Mouse (Mus musculus): ENCODE data around the gene Ifnar2. TPM values are rescaled to one million over a fixed set of nuclear protein-coding genes. Genes with fewer than 3 reads are reported as not detected.
"Not testable (repeated sequence)": the region's sequence is repeated elsewhere in the genome, so short reads cannot be mapped to it uniquely, and the experiment has no call there.

The Ifnar2 gene
- polyA plus RNA-seq, 1 experiment from 2014 or later: 35.4 TPM

DNA sequence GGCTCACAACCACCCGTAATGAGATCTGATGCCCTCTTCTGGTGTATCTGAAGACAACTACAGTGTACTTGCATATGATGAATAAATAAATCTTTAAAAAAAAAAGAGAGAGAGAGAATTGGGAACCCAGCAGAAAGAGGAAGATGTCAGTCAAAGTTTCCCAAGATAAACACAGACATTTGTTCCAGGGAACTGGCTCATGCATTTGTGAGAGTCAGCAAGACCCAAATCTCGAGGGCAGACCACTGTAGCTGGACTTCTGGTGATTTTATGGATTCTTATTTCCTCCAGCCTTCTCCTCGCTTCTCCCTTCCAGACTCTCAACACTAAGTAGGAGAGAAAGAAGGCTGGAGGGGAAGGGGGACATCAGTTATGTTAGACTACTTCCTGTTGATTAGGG is 65.5 kb downstream of the Ifnar2 start:
- ATAC-seq: no peak
- H3K4me2 ChIP-seq (ENCODE audit: low read length): no peak overlapping the region
- WGBS: 76% methylated on average over 3 of the region's 3 CpGs
- H3K36me3 ChIP-seq (ENCODE audit: control insufficient read depth, insufficient read depth, low read length): no peaks in the 10 kb centered on the region
- H3K4me3 ChIP-seq (ENCODE audit: low read depth, low read length): no peak overlapping the region
- no peaks in the 10 kb centered on the region for H3K9me3 ChIP-seq (replicated peaks; ENCODE audit: control insufficient read depth, low read length, poor library complexity, severe bottlenecking)
- H3K27me3 ChIP-seq (ENCODE audit: control insufficient read depth, insufficient read depth, low read depth, low read length): no peaks in the 10 kb centered on the region
- H3K4me1 ChIP-seq (ENCODE audit: control insufficient read depth, insufficient read depth, low read length): no peaks in the 10 kb centered on the region
- H3K9ac ChIP-seq (ENCODE audit: low read depth, low read length): no peak overlapping the region
- H3K27ac ChIP-seq (ENCODE audit: low read length): no peak overlapping the region

DNA sequence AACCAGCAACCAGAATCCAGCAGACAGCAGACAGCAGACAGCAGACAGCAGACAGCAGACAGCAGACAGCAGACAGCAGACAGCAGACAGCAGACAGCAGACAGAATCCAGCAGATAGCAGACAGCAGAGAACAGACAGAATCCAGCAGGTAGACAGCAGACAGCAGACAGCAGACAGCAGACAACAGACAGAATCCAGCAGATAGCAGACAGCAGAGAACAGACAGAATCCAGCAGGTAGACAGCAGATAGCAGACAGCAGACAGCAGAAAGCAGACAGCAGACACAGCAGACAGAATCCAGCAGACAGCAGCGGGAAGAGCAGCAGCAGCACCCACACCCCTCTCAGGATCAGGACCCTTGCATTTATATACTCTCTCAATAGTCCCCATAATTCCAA is 66.0 kb downstream of the Ifnar2 start:
- not testable (repeated sequence) for H3K36me3 ChIP-seq (ENCODE audit: control insufficient read depth, insufficient read depth, low read length); ATAC-seq; H3K4me3 ChIP-seq (ENCODE audit: low read depth, low read length); H3K9ac ChIP-seq (ENCODE audit: low read depth, low read length); H3K9me3 ChIP-seq (replicated peaks; ENCODE audit: control insufficient read depth, low read length, poor library complexity, severe bottlenecking); H3K27me3 ChIP-seq (ENCODE audit: control insufficient read depth, insufficient read depth, low read depth, low read length); H3K4me2 ChIP-seq (ENCODE audit: low read length); H3K4me1 ChIP-seq (ENCODE audit: control insufficient read depth, insufficient read depth, low read length); H3K27ac ChIP-seq (ENCODE audit: low read length)
- 86% methylated on average over 1 of the region's 1 CpGs for WGBS

DNA sequence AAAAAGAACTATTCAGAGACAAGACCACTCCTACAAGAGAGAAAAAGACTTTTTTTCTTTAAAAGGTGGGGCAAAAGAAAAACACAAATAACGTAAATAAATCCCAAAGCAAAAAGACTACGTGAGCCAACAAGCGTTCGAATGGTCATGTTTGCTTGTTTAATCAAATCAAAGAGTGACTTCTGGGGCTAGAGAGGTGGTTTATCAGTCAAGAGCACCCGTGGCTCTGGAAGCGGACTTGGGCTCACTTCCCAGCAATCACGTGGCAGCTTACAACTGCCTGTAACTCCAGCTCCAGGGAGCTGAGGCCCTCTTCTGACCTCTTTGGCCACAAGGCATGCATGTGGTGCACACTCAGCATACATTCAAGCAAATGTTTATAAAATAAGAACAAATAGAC is 68.8 kb downstream of the Ifnar2 start:
- no peak overlapping the region for H3K4me2 ChIP-seq (ENCODE audit: low read length)
- no peaks in the 10 kb centered on the region for H3K36me3 ChIP-seq (ENCODE audit: control insufficient read depth, insufficient read depth, low read length)
- ATAC-seq: no peak
- no peaks in the 10 kb centered on the region for H3K4me1 ChIP-seq (ENCODE audit: control insufficient read depth, insufficient read depth, low read length)
- no peak overlapping the region for H3K4me3 ChIP-seq (ENCODE audit: low read depth, low read length)
- no peaks in the 10 kb centered on the region for H3K27me3 ChIP-seq (ENCODE audit: control insufficient read depth, insufficient read depth, low read depth, low read length)
- WGBS: 57% methylated on average over 7 of the region's 7 CpGs
- H3K9me3 ChIP-seq (replicated peaks; ENCODE audit: control insufficient read depth, low read length, poor library complexity, severe bottlenecking): no peaks in the 10 kb centered on the region
- no peak overlapping the region for H3K9ac ChIP-seq (ENCODE audit: low read depth, low read length)
- no peak overlapping the region for H3K27ac ChIP-seq (ENCODE audit: low read length)

DNA sequence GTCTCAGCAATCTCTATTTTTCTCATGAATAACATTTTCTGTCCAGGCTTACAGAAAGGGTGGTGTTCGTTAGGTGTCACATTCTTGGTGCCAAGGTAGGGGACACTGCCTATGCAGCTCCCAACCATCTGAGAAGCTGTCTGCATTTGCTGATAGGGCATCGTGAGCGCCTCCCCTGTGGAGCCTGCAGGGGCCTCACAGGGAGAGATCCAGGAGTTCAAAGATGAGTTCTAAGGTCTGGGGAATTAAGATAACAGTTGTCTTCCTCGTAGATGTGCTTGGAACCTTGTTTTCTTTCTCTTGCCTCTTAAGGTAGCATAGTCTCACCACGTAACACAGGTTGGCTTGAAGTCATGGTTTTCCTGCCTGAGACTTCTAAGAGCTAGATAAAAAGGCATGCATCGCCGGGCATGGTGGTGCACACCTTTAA is 69.2 kb downstream of the Ifnar2 start:
- Histone ChIP-seq H3K4me1 (ENCODE audit: control insufficient read depth, insufficient read depth, low read length) (no peaks in the 10 kb centered on the region), H3K36me3 (ENCODE audit: control insufficient read depth, insufficient read depth, low read length) (no peaks in the 10 kb centered on the region), H3K9me3 (replicated peaks; ENCODE audit: control insufficient read depth, low read length, poor library complexity, severe bottlenecking) (no peaks in the 10 kb centered on the region), H3K9ac (ENCODE audit: low read depth, low read length) (no peak overlapping the region), H3K4me3 (ENCODE audit: low read depth, low read length) (no peak overlapping the region), H3K27me3 (ENCODE audit: control insufficient read depth, insufficient read depth, low read depth, low read length) (no peaks in the 10 kb centered on the region), H3K4me2 (ENCODE audit: low read length) (no peak overlapping the region), H3K27ac (ENCODE audit: low read length) (no peak overlapping the region)
- no peak for ATAC-seq
- WGBS: 85% methylated on average over 7 of the region's 7 CpGs

DNA sequence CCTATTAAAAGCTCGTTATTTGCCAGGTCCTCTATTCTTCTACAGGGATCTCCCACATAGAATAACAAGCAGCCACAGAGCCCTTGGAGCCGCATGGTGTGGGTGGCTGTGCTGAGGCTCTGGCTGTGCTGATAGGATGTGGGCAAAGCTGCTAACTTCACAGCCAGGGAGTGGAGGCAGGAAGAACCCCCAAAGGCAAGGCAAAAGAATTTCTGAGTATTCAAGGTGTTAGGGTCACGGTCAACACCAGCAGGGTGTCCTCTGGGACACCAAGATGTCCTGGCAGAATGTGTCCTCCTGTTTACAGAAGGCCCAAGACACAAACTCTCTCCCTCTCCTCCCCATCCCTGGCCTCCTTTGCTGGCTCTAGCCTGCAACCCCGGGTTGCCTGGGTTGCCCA is 69.9 kb downstream of the Ifnar2 start:
- Histone ChIP-seq H3K4me3 (ENCODE audit: low read depth, low read length) (no peak overlapping the region), H3K27me3 (ENCODE audit: control insufficient read depth, insufficient read depth, low read depth, low read length) (no peaks in the 10 kb centered on the region), H3K9me3 (replicated peaks; ENCODE audit: control insufficient read depth, low read length, poor library complexity, severe bottlenecking) (no peaks in the 10 kb centered on the region), H3K9ac (ENCODE audit: low read depth, low read length) (no peak overlapping the region), H3K36me3 (ENCODE audit: control insufficient read depth, insufficient read depth, low read length) (no peaks in the 10 kb centered on the region), H3K4me1 (ENCODE audit: control insufficient read depth, insufficient read depth, low read length) (no peaks in the 10 kb centered on the region), H3K4me2 (ENCODE audit: low read length) (no peak overlapping the region), H3K27ac (ENCODE audit: low read length) (no peak overlapping the region)
- no peak for ATAC-seq
- 77% methylated on average over 4 of the region's 4 CpGs for WGBS

DNA sequence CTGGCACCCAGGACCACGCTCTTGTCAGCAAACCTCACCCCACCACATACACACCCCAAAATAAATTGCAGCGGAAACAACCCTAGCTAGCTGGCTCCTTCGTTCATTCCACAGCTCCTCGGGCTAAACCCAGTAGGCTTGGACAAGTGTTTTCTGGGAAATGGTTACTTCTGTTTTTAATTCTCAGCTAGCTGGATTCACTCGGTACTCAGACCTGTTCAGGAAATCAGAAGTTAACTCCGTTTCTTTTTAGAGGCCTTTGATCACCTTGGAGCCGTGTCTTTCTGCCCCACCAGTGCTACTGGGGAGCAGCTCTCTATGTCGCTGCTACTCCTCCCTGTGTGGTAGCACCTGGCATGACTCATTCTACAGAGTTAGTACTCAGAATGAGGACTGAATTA is 70.6 kb downstream of the Ifnar2 start:
- H3K27me3 ChIP-seq (ENCODE audit: control insufficient read depth, insufficient read depth, low read depth, low read length): no peaks in the 10 kb centered on the region
- no peak for ATAC-seq
- WGBS: 84% methylated on average over 8 of the region's 8 CpGs
- no peaks in the 10 kb centered on the region for H3K36me3 ChIP-seq (ENCODE audit: control insufficient read depth, insufficient read depth, low read length)
- H3K4me1 ChIP-seq (ENCODE audit: control insufficient read depth, insufficient read depth, low read length): no peaks in the 10 kb centered on the region
- H3K9me3 ChIP-seq (replicated peaks; ENCODE audit: control insufficient read depth, low read length, poor library complexity, severe bottlenecking): no peaks in the 10 kb centered on the region
- H3K9ac ChIP-seq (ENCODE audit: low read depth, low read length): no peak overlapping the region
- H3K4me3 ChIP-seq (ENCODE audit: low read depth, low read length): no peak overlapping the region
- no peak overlapping the region for H3K27ac ChIP-seq (ENCODE audit: low read length)
- no peak overlapping the region for H3K4me2 ChIP-seq (ENCODE audit: low read length)

DNA sequence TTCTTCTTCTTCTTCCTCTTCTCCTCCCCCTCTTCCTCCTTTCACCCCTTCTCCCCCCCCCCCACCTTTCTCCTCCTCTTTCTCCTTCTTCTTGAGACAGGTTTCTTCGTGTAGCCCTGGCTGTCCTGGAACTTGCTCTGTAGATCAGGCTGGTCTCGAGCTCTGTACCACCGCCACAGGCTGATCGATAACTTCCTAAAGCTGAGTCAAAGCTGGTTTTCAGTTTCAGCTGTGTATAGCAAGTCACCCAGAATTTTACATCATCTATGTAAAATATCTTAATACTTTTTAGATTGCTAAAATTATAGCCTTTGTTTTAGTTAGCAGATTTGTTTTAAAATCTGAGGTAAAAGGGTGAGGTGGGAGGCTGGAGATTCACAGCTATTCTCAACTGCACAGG is 72.3 kb downstream of the Ifnar2 start:
- Histone ChIP-seq H3K27me3 (ENCODE audit: control insufficient read depth, insufficient read depth, low read depth, low read length) (no peaks in the 10 kb centered on the region), H3K4me3 (ENCODE audit: low read depth, low read length) (no peak overlapping the region), H3K9ac (ENCODE audit: low read depth, low read length) (no peak overlapping the region), H3K27ac (ENCODE audit: low read length) (no peak overlapping the region), H3K9me3 (replicated peaks; ENCODE audit: control insufficient read depth, low read length, poor library complexity, severe bottlenecking) (no peaks in the 10 kb centered on the region), H3K36me3 (ENCODE audit: control insufficient read depth, insufficient read depth, low read length) (no peaks in the 10 kb centered on the region), H3K4me2 (ENCODE audit: low read length) (no peak overlapping the region), H3K4me1 (ENCODE audit: control insufficient read depth, insufficient read depth, low read length) (no peaks in the 10 kb centered on the region)
- ATAC-seq: no peak
- WGBS: 88% methylated on average over 4 of the region's 4 CpGs

DNA sequence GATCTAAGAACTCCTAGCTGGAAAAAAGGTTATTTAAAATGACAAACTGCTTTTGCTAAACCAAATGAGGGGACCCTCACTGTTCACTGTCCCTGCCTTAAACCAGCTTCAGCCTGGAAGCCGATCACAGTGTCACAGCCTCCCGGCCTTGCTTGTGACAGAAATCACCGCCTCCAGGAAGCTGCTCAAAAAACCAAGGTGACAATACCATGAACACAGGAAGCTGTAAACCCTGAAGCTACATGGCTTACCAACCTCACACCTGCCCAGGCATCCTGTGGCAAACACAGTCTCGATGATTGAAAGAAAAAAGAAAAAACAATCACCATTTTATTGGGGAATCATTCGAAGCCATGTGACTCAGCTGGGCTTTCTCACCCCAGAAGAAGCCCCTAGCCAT is 73.0 kb downstream of the Ifnar2 start:
- ATAC-seq: no peak
- Histone ChIP-seq H3K4me2 (ENCODE audit: low read length) (no peak overlapping the region), H3K9me3 (replicated peaks; ENCODE audit: control insufficient read depth, low read length, poor library complexity, severe bottlenecking) (no peaks in the 10 kb centered on the region), H3K9ac (ENCODE audit: low read depth, low read length) (no peak overlapping the region), H3K36me3 (ENCODE audit: control insufficient read depth, insufficient read depth, low read length) (no peaks in the 10 kb centered on the region), H3K4me1 (ENCODE audit: control insufficient read depth, insufficient read depth, low read length) (no peaks in the 10 kb centered on the region), H3K27ac (ENCODE audit: low read length) (no peak overlapping the region), H3K4me3 (ENCODE audit: low read depth, low read length) (no peak overlapping the region), H3K27me3 (ENCODE audit: control insufficient read depth, insufficient read depth, low read depth, low read length) (no peaks in the 10 kb centered on the region)
- WGBS: 88% methylated on average over 5 of the region's 5 CpGs

DNA sequence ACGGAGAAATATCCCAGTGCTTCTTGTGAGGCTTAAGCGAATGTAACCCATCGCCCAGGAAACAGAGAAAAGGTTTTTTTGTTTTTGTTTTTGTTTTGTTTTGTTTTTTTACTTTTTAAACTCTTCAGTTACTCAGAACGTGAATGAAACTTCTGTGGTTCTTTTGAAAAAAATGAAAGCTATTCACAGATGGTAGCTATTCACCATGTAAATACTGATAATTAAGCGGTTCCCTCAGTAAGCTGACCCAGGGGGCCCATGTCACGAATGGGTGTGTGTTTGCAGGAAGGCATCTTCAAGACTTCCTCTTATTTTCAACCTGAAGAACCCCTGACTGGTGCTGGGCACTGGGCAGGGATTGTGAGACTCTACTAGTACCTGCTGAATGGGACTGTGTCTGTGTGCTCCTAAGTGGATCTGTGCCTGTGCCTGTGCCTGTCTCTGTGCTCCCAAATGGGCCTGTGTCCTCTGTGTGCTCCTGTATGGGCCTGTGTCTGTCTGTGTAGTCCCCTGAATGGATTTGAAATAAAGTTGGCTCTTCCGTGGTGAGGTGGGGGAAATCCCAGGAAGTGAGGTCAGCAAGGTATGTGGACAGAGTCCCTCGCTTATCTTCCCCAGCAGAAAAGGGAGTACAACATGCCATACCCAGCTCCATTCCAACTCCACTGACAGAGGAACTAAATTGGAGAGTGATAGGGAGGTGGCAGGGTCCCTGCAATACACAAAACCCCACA is 74.4 kb downstream of the Ifnar2 start:
- H3K36me3 ChIP-seq (ENCODE audit: control insufficient read depth, insufficient read depth, low read length): no peaks in the 10 kb centered on the region
- no peak overlapping the region for H3K4me3 ChIP-seq (ENCODE audit: low read depth, low read length)
- H3K27ac ChIP-seq (ENCODE audit: low read length): no peak overlapping the region
- no peaks in the 10 kb centered on the region for H3K4me1 ChIP-seq (ENCODE audit: control insufficient read depth, insufficient read depth, low read length)
- no peaks in the 10 kb centered on the region for H3K27me3 ChIP-seq (ENCODE audit: control insufficient read depth, insufficient read depth, low read depth, low read length)
- H3K9ac ChIP-seq (ENCODE audit: low read depth, low read length): no peak overlapping the region
- ATAC-seq: no peak
- 74% methylated on average over 8 of the region's 8 CpGs for WGBS
- H3K9me3 ChIP-seq (replicated peaks; ENCODE audit: control insufficient read depth, low read length, poor library complexity, severe bottlenecking): no peaks in the 10 kb centered on the region
- no peak overlapping the region for H3K4me2 ChIP-seq (ENCODE audit: low read length)

Measured in midbrain, embryonic 16.5 days (tissue).